Mouse (Mus musculus) thymus, postnatal 0 days (tissue): ENCODE results near the gene Hist1h1d. TPM values are rescaled to one million over a fixed set of nuclear protein-coding genes. Genes with fewer than 3 reads are reported as not detected.
"Not testable (repeated sequence)": the region's sequence is repeated elsewhere in the genome, so short reads cannot be mapped to it uniquely, and the experiment has no call there.

Source experiments
- DNase-seq: peaks from one replicate; pipeline ENCODE4 v3.0.0-alpha.2; 2015; ENCODE audit warnings: low spot score
- microRNA-seq: library from miRNA; unstranded; fragments of <30 nt; microRNA quantifications from one replicate; pipeline ENCODE4, GENCODE M21; 2016; ENCODE audit warnings: borderline number of aligned reads
- polyA plus RNA-seq: library from polyadenylated mRNA; unstranded; fragments of >200 nt; fragmentation: Nextera tagmentation; extraction: Ambion mirVana; gene quantifications from 2 replicates; pipeline ENCODE4 v1.2.1, GENCODE M21; 2015

Gene Hist1h1d
- polyA plus RNA-seq, 1 experiment from 2014 or later: 1.3 TPM

GRCm38 (mm10) chr13:23586099-23586939 is 33.3 kb downstream of the Hist1h1d start:
- DNase-seq: no peak

- DNase-seq: no peak
Observed at GRCm38 (mm10) chr13:23586940-23587225, 33.8 kb downstream of the Hist1h1d start.

- DNase-seq: no peak
Observed at GRCm38 (mm10) chr13:23591206-23591605, 38.1 kb downstream of the Hist1h1d start.

GRCm38 (mm10) chr13:23591886-23592285 is 38.8 kb downstream of the Hist1h1d start:
- DNase-seq: not testable (repeated sequence)

- DNase-seq: no peak
Observed at GRCm38 (mm10) chr13:23592614-23593013, 39.6 kb downstream of the Hist1h1d start.

- peak; percentile 28 for DNase-seq
Observed at GRCm38 (mm10) chr13:23593051-23593770, 40.1 kb downstream of the Hist1h1d start.

- no peak for DNase-seq
Observed at GRCm38 (mm10) chr13:23595185-23595584, 42.1 kb downstream of the Hist1h1d start.

- no peak for DNase-seq
Observed at GRCm38 (mm10) chr13:23595622-23596372, 42.7 kb downstream of the Hist1h1d start.

- DNase-seq: peak; percentile 83
Observed at GRCm38 (mm10) chr13:23597957-23598356, 44.9 kb downstream of the Hist1h1d start.

GRCm38 (mm10) chr13:23603182-23603699 is 50.2 kb downstream of the Hist1h1d start:
- DNase-seq: no peak

GRCm38 (mm10) chr13:23604452-23604851 is 51.4 kb downstream of the Hist1h1d start:
- DNase-seq: no peak

- no peak for DNase-seq
Observed at GRCm38 (mm10) chr13:23605052-23605451, 52.0 kb downstream of the Hist1h1d start.

- no peak for DNase-seq
Observed at GRCm38 (mm10) chr13:23609209-23609608, 56.1 kb downstream of the Hist1h1d start.

- no peak for DNase-seq
Observed at GRCm38 (mm10) chr13:23609844-23610243, 56.8 kb downstream of the Hist1h1d start.

Small RNA genes lying within 50 kb of the gene (microRNA-seq; reads per million reads assigned to microRNA genes)
- gene Gm44297 (not detected), gene Gm44359 (not detected), gene Gm44394 (not detected), gene n-TStga1 (1.2 reads per million)

Other genes starting within 250 kb of the Hist1h1d start
- 33.0 and 34.5 TPM in 2 replicates for gene Zfp322a, start 184.1 kb upstream of the Hist1h1d start, polyA plus RNA-seq
- gene Abt1, start 129.4 kb upstream of the Hist1h1d start, polyA plus RNA-seq: 13.8 and 15.1 TPM in 2 replicates
- gene Btn1a1, start 87.4 kb upstream of the Hist1h1d start, polyA plus RNA-seq: 0.17 and 0.27 TPM in 2 replicates
- 0.65 and 0.85 TPM in 2 replicates for gene Btn2a2, start 64.4 kb upstream of the Hist1h1d start, polyA plus RNA-seq
- gene Hist1h4h, start 22.2 kb upstream of the Hist1h1d start, polyA plus RNA-seq: 24.2 and 31.5 TPM in 2 replicates
- gene Hist1h2af, start 19.4 kb upstream of the Hist1h1d start, polyA plus RNA-seq: 32.3 and 49.5 TPM in 2 replicates
- 27.6 and 43.7 TPM in 2 replicates for gene Hist1h3g, start 17.8 kb upstream of the Hist1h1d start, polyA plus RNA-seq
- 1.6 and 1.9 TPM in 2 replicates for gene Hist1h2bh, start 9.9 kb upstream of the Hist1h1d start, polyA plus RNA-seq
- 4.8 and 9.0 TPM in 2 replicates for gene Hist1h3f, start 9.2 kb upstream of the Hist1h1d start, polyA plus RNA-seq
- 8.9 and 17.7 TPM in 2 replicates for gene Hist1h4f, start 1.6 kb upstream of the Hist1h1d start, polyA plus RNA-seq
- 16.5 and 20.8 TPM in 2 replicates for gene Hist1h3e, start 9.1 kb downstream of the Hist1h1d start, polyA plus RNA-seq
- gene Hist1h2ae, start 18.0 kb downstream of the Hist1h1d start, polyA plus RNA-seq: 198 and 214 TPM in 2 replicates
- gene Hist1h2bg, start 18.1 kb downstream of the Hist1h1d start, polyA plus RNA-seq: 32.3 and 46.0 TPM in 2 replicates
- gene Hist1h2bf, start 20.9 kb downstream of the Hist1h1d start, polyA plus RNA-seq: 22.7 and 39.0 TPM in 2 replicates
- 7.2 and 11.3 TPM in 2 replicates for gene Hist1h2ad, start 21.1 kb downstream of the Hist1h1d start, polyA plus RNA-seq
- gene Hist1h3d, start 22.5 kb downstream of the Hist1h1d start, polyA plus RNA-seq: 9.4 and 13.3 TPM in 2 replicates
- gene Hist1h4d, start 28.3 kb downstream of the Hist1h1d start, polyA plus RNA-seq: 273 and 292 TPM in 2 replicates
- gene Hist1h2be, start 67.9 kb downstream of the Hist1h1d start, polyA plus RNA-seq: 1.5 and 2.5 TPM in 2 replicates
- 33.4 and 35.1 TPM in 2 replicates for gene Hist1h1e, start 69.3 kb downstream of the Hist1h1d start, polyA plus RNA-seq
- gene Hist1h2ac, start 130.7 kb downstream of the Hist1h1d start, polyA plus RNA-seq: 1.6 and 2.0 TPM in 2 replicates
- 61.5 and 62.8 TPM in 2 replicates for gene Hist1h2bc, start 130.9 kb downstream of the Hist1h1d start, polyA plus RNA-seq
- gene Hist1h1t, start 142.6 kb downstream of the Hist1h1d start, polyA plus RNA-seq: not detected in 2 replicates
- 22.4 and 29.5 TPM in 2 replicates for gene Hist1h4c, start 145.2 kb downstream of the Hist1h1d start, polyA plus RNA-seq
- 9.4 and 9.7 TPM in 2 replicates for gene Hfe, start 157.6 kb downstream of the Hist1h1d start, polyA plus RNA-seq
- gene Hist1h1c, start 185.5 kb downstream of the Hist1h1d start, polyA plus RNA-seq: 37.5 and 44.7 TPM in 2 replicates
- 32.0 and 33.1 TPM in 2 replicates for gene Hist1h3c, start 192.3 kb downstream of the Hist1h1d start, polyA plus RNA-seq
- 10.8 and 12.6 TPM in 2 replicates for gene Hist1h2bb, start 193.5 kb downstream of the Hist1h1d start, polyA plus RNA-seq
- gene Hist1h2ab, start 197.9 kb downstream of the Hist1h1d start, polyA plus RNA-seq: 144 and 155 TPM in 2 replicates
- gene Hist1h3b, start 199.0 kb downstream of the Hist1h1d start, polyA plus RNA-seq: 45.8 and 78.0 TPM in 2 replicates
- 15.5 and 15.6 TPM in 2 replicates for gene Hist1h4b, start 203.8 kb downstream of the Hist1h1d start, polyA plus RNA-seq
- 1.4 and 3.5 TPM in 2 replicates for gene Hist1h4a, start 208.0 kb downstream of the Hist1h1d start, polyA plus RNA-seq
- 42.0 and 56.6 TPM in 2 replicates for gene Hist1h3a, start 209.1 kb downstream of the Hist1h1d start, polyA plus RNA-seq
- 15.8 and 27.4 TPM in 2 replicates for gene Hist1h1a, start 210.4 kb downstream of the Hist1h1d start, polyA plus RNA-seq
- not detected in 2 replicates for gene Trim38, start 216.7 kb downstream of the Hist1h1d start, polyA plus RNA-seq